ENCODE assay signal across 12 mouse cellular contexts in the genomic region with DNA sequence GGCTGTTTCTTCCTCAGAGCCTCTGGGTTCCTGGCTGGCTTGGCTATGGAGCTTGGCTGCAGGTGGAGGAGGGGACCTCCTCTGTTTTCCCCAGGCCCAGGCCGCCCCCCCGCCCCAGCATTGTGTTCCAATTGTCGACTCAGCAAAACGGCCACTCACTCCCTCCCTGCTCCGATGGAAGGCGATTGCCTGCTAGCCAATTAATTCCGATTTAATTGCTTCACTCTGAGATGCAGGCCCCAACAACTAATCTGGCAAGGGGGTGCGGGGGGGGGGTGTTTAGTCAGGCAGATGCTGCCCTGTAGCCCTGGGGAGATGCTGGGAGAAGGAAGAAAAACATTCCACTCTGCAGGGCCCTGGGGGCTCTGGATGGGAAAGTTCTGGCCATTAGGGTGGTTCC. TPM values are rescaled to one million over a fixed set of nuclear protein-coding genes. Genes with fewer than 3 reads are reported as not detected.
A peak's percentile ranks its signal among the peaks of the same experiment; 100 is the strongest.
DNase-seq lines count a peak whose midpoint lies in the region; ATAC-seq lines count a peak whose summit lies in the region.
"Had no signal": no experiment of that assay in that cellular context is flagged by ENCODE, and none has a peak within 500 bp of the region (broad histone marks: within the 10 kb centered on the region; RNA-seq: fewer than 3 reads in every experiment).

No protein-coding gene starts in this region.

- no peak for ATAC-seq in heart, embryonic 12.5 days (ENCODE audit: insufficient number of reproducible peaks, low FRiP score)
- ATAC-seq in neural tube, embryonic 11.5 days (ENCODE audit: insufficient read depth, low FRiP score, low TSS enrichment): no peak
- no peak for ATAC-seq in limb, embryonic 13.5 days (ENCODE audit: low FRiP score, low read depth)

- H3K9me3 ChIP-seq in heart, embryonic 12.5 days (replicated peaks): no peaks in the 10 kb centered on the region
- H3K9me3 ChIP-seq in neural tube, embryonic 11.5 days (ENCODE audit: control insufficient read depth, low read length): no peaks in the 10 kb centered on the region
- H3K9me3 ChIP-seq in limb, embryonic 13.5 days: no peaks in the 10 kb centered on the region

- no peak for DNase-seq in heart, adult 18-20 months
- peak; percentile 48 for DNase-seq in neural tube, embryonic 11.5 days (ENCODE audit: low spot score)
- no peak for DNase-seq in neural tube, embryonic 10.5 days (ENCODE audit: extremely low spot score, low spot score)
- DNase-seq in cerebellum, adult 11 months: no peak
- no peak for DNase-seq in ovary, postnatal 14 days (ENCODE audit: low spot score)
- DNase-seq in cerebellum, adult 18-20 months: no peak
- DNase-seq: B cell, adult 2 months had no signal

- H3K4me2 ChIP-seq in heart, embryonic 12.5 days: no peak overlapping the region
- no peak overlapping the region for H3K4me2 ChIP-seq in neural tube, embryonic 11.5 days (ENCODE audit: low read depth)
- no peak overlapping the region for H3K4me2 ChIP-seq in limb, embryonic 13.5 days (replicated peaks)

- WGBS in heart, embryonic 12.5 days: 38% methylated on average over 8 of the region's 8 CpGs
- 28% methylated on average over 8 of the region's 8 CpGs for WGBS in neural tube, embryonic 11.5 days
- 25% methylated on average over 8 of the region's 8 CpGs for WGBS in limb, embryonic 13.5 days

- no peak overlapping the region for H3K4me3 ChIP-seq in heart, embryonic 12.5 days
- no peak overlapping the region for H3K4me3 ChIP-seq in neural tube, embryonic 11.5 days (ENCODE audit: low read depth, low read length)
- no peak overlapping the region for H3K4me3 ChIP-seq in limb, embryonic 13.5 days

- peaks cover 39% of the 10 kb centered on the region for H3K4me1 ChIP-seq in heart, embryonic 12.5 days (replicated peaks)
- peaks cover 16% of the 10 kb centered on the region for H3K4me1 ChIP-seq in neural tube, embryonic 11.5 days (ENCODE audit: control insufficient read depth, insufficient read depth, low read length)
- peaks cover 59% of the 10 kb centered on the region for H3K4me1 ChIP-seq in limb, embryonic 13.5 days

- H3K36me3 ChIP-seq in heart, embryonic 12.5 days: no peaks in the 10 kb centered on the region
- H3K36me3 ChIP-seq in neural tube, embryonic 11.5 days (ENCODE audit: control insufficient read depth, insufficient read depth, low read length): no peaks in the 10 kb centered on the region
- no peaks in the 10 kb centered on the region for H3K36me3 ChIP-seq in limb, embryonic 13.5 days

- H3K27me3 ChIP-seq in heart, embryonic 12.5 days (replicated peaks): no peaks in the 10 kb centered on the region
- no peaks in the 10 kb centered on the region for H3K27me3 ChIP-seq in neural tube, embryonic 11.5 days (ENCODE audit: control insufficient read depth, insufficient read depth, low read length)
- H3K27me3 ChIP-seq in limb, embryonic 13.5 days: no peaks in the 10 kb centered on the region

- H3K9ac ChIP-seq in heart, embryonic 12.5 days: 0 out of 2 replicates have a peak overlapping the region, but pooled peaks have one; percentile 34
- H3K9ac ChIP-seq in neural tube, embryonic 11.5 days (ENCODE audit: low read length): no peak overlapping the region
- no peak overlapping the region for H3K9ac ChIP-seq in limb, embryonic 13.5 days

- H3K27ac ChIP-seq in heart, embryonic 12.5 days (ENCODE audit: poor library complexity, severe bottlenecking): no peak overlapping the region; the same call in 1 of the 2 replicates
- no peak overlapping the region for H3K27ac ChIP-seq in neural tube, embryonic 11.5 days (ENCODE audit: low read depth, low read length)
- H3K27ac ChIP-seq in limb, embryonic 13.5 days: peak overlapping the region; percentile 52; the same call in 1 of the 2 replicates

RNA-seq across cellular contexts. Expression of gene Gm26897, which starts 38.4 kb away (rescaled TPM):
- polyA plus RNA-seq in heart, embryonic 12.5 days (2016; fragmentation: Nextera tagmentation; extraction: Ambion mirVana): not detected in 2 replicates
- not detected for total RNA-seq in heart, adult 18-20 months (2021)
- not detected in 2 replicates for polyA plus RNA-seq in neural tube, embryonic 11.5 days (2014; fragmentation: Nextera tagmentation; extraction: Ambion mirVana)
- polyA plus RNA-seq in limb, embryonic 13.5 days (2015; fragmentation: Nextera tagmentation; extraction: Ambion mirVana): not detected in 2 replicates
- total RNA-seq: granulocyte monocyte progenitor cell, adult 5-6 weeks; layer of hippocampus, postnatal 10 days had no signal
- polyA plus RNA-seq: testis, adult 2 months had no signal
